Mouse (Mus musculus) forebrain, embryonic 11.5 days (tissue): ENCODE data around the gene Rbpj. TPM values are rescaled to one million over a fixed set of nuclear protein-coding genes. Genes with fewer than 3 reads are reported as not detected.

Experiments used
- ATAC-seq: fragments of 200-750 bp; cut with Nextera tagmentation; replicated peaks from 2 replicates; pipeline ENCODE4 v1.8.0; 2017; ENCODE audit warnings: moderate TSS enrichment; ENCODE audit not compliant: low FRiP score
- DNase-seq: peaks from one replicate; pipeline ENCODE4 v3.0.0-alpha.2; 2017; ENCODE audit warnings: low spot score
- H3K27ac ChIP-seq: fragments of 300-500 bp; sonication (generic); 2 replicates; pipeline ENCODE4 v1.5.1; 2014; ENCODE audit warnings: low read depth, low read length
- H3K27me3 ChIP-seq: fragments of 300-500 bp; sonication (generic); 2 replicates; pipeline ENCODE4 v1.6.1; 2014; ENCODE audit warnings: mild to moderate bottlenecking, low read length, mixed read lengths; ENCODE audit not compliant: control insufficient read depth, insufficient read depth
- H3K36me3 ChIP-seq: fragments of 300-500 bp; sonication (generic); 2 replicates; pipeline ENCODE4 v1.6.1; 2014; ENCODE audit warnings: mild to moderate bottlenecking, low read length, moderate library complexity, mixed read lengths; ENCODE audit not compliant: control insufficient read depth, insufficient read depth
- H3K4me1 ChIP-seq: fragments of 300-500 bp; sonication (generic); replicated peaks from 2 replicates; pipeline ENCODE4 v1.6.1; 2014; ENCODE audit warnings: low read length, mixed read lengths; ENCODE audit not compliant: control insufficient read depth, insufficient read depth
- H3K4me2 ChIP-seq: fragments of 300-500 bp; sonication (generic); 2 replicates; pipeline ENCODE4 v1.6.1; 2014; ENCODE audit warnings: low read depth, mild to moderate bottlenecking, low read length, moderate library complexity, mixed read lengths; ENCODE audit not compliant: severe bottlenecking
- H3K4me3 ChIP-seq: fragments of 300-500 bp; sonication (generic); 2 replicates; pipeline ENCODE4 v1.5.1; 2014; ENCODE audit warnings: low read depth, low read length
- H3K9ac ChIP-seq: fragments of 300-500 bp; sonication (generic); 2 replicates; pipeline ENCODE4 v1.6.1; 2014; ENCODE audit warnings: low read length
- H3K9me3 ChIP-seq: fragments of 300-500 bp; sonication (generic); 2 replicates; pipeline ENCODE4 v1.6.1; 2016; ENCODE audit warnings: low read length, mixed read lengths; ENCODE audit not compliant: control insufficient read depth
- WGBS: fragments of 180-500 bp; shearing (Covaris S2); extraction: QIAGEN DNeasy Blood & Tissue Kit; methylation state at CpG from one replicate; pipeline ENCODE4 v1.1.7; 2014; 5-methylcytosine and 5-hydroxymethylcytosine counted together
- polyA plus RNA-seq: library from polyadenylated mRNA; unstranded; fragments of >200 nt; fragmentation: Nextera tagmentation; extraction: Ambion mirVana; gene quantifications from 2 replicates; pipeline ENCODE4 v1.2.1, GENCODE M21; 2014

Rbpj gene
- polyA plus RNA-seq, 1 experiment from 2014 or later: 61.5 TPM

DNA sequence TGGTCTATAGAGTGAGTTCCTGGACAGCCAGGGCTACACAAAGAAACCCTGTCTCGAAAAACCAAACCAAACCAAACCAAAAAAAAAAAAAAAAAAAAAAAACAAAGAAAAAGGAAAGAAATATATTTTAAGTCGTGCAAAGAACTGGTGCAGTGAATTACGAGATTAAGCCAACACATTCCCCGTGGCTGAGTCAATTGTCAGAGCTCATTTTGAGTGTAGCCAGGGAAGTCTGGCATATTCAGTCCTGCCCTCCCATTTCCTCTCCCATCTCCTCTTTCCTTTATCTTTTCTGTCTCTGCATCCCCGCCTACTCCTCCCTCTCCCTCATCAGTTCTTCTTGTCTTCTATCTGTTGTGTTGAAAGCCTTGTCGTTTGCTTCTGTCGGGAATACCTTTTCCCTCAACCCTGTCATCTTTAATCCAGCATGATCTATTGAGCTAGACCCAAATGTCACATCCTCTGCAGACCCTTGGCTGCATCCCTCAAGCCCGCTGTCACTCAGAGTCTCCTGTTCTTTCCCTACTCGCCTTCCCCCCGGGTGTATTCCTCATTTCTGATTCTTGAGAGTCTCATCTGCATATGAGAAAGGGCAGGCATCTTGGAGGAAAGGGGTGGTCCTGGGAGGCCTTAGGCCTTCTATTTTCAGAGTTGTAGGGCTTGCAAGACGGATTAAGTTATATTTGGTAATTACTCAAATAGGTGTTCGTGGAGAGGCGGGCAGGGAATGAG, 212.2 kb downstream of the Rbpj start:
- no peaks in the 10 kb centered on the region for H3K27me3 ChIP-seq
- H3K27ac ChIP-seq: no peak overlapping the region
- no peaks in the 10 kb centered on the region for H3K4me1 ChIP-seq
- H3K9me3 ChIP-seq: no peaks in the 10 kb centered on the region
- DNase-seq (no peak), ATAC-seq (no peak)
- no peak overlapping the region for H3K4me3 ChIP-seq
- no peak overlapping the region for H3K4me2 ChIP-seq
- H3K36me3 ChIP-seq: no peaks in the 10 kb centered on the region
- WGBS: 55% methylated on average over 13 of the region's 13 CpGs
- no peak overlapping the region for H3K9ac ChIP-seq

DNA sequence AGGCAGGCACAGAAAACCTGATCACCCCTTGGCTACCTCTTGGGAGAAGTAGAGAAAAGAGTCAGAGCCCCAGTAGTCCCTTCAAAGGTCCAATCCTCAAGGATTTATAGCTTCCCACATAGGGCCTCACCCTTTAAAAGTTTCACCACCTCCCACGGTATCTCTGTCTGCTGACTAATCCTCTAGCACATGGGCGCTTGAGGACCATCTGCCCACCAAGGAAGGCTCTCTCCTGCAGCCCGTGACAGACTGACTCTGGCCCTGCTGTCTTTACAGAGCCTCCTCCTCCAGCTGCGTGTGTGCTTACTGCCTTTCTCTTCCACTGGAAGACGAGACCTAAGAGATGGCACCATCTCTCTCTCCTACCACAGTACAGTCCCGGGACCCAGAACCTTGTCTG, 213.7 kb downstream of the Rbpj start:
- WGBS: 83% methylated on average over 6 of the region's 6 CpGs
- no peak overlapping the region for H3K4me2 ChIP-seq
- no peak overlapping the region for H3K27ac ChIP-seq
- DNase-seq (no peak), ATAC-seq (no peak)
- H3K9ac ChIP-seq: no peak overlapping the region
- H3K36me3 ChIP-seq: no peaks in the 10 kb centered on the region
- H3K4me1 ChIP-seq: no peaks in the 10 kb centered on the region
- no peaks in the 10 kb centered on the region for H3K27me3 ChIP-seq
- no peak overlapping the region for H3K4me3 ChIP-seq
- no peaks in the 10 kb centered on the region for H3K9me3 ChIP-seq

DNA sequence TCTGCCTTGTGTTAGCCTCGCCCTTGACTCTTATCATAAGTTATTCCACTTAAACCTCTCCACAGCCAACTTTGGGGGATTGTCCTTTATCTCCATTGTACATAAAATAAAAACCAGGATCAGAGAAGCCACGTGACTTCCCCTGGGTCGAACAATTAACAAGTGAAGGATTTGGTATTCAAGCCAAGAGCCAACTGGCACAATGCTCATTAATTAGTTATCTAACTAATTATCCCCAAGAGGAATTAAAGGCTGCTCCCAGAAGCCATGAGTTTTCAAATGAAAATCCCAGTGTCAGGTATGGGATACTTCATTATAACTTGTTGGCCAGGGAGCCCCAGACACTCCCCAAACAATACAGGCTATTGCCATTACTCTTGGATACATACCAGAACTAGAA, 218.0 kb downstream of the Rbpj start:
- 61% methylated on average over 3 of the region's 3 CpGs for WGBS
- no peaks in the 10 kb centered on the region for H3K9me3 ChIP-seq
- H3K4me3 ChIP-seq: no peak overlapping the region
- no peak for ATAC-seq
- no peak overlapping the region for H3K27ac ChIP-seq
- DNase-seq: no peak
- H3K4me2 ChIP-seq: no peak overlapping the region
- no peaks in the 10 kb centered on the region for H3K36me3 ChIP-seq
- no peak overlapping the region for H3K9ac ChIP-seq
- no peaks in the 10 kb centered on the region for H3K4me1 ChIP-seq
- no peaks in the 10 kb centered on the region for H3K27me3 ChIP-seq

DNA sequence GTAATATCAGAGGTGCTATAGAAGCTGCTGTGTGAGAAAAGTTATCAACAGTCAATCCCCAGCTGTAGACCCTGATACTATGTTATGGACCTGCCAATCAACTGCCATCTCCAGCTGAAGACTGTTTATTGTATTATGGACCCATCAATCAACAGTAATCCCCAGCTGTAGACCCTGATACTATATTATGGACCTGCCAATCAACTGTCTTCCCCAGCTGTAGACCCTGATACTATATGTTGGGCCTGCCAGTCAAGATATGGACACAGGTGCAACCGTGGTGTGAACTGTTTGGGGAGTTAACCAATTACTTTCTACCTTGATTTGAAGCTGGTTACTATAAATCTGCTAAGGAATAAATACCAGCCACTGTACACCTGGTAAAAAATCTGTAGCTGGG, 218.5 kb downstream of the Rbpj start:
- no peak for DNase-seq
- no peaks in the 10 kb centered on the region for H3K4me1 ChIP-seq
- H3K4me2 ChIP-seq: no peak overlapping the region
- H3K27me3 ChIP-seq: no peaks in the 10 kb centered on the region
- no peak overlapping the region for H3K27ac ChIP-seq
- no peak overlapping the region for H3K9ac ChIP-seq
- H3K36me3 ChIP-seq: no peaks in the 10 kb centered on the region
- H3K4me3 ChIP-seq: no peak overlapping the region
- H3K9me3 ChIP-seq: no peaks in the 10 kb centered on the region
- 82% methylated on average over 1 of the region's 1 CpGs for WGBS
- no peak for ATAC-seq

DNA sequence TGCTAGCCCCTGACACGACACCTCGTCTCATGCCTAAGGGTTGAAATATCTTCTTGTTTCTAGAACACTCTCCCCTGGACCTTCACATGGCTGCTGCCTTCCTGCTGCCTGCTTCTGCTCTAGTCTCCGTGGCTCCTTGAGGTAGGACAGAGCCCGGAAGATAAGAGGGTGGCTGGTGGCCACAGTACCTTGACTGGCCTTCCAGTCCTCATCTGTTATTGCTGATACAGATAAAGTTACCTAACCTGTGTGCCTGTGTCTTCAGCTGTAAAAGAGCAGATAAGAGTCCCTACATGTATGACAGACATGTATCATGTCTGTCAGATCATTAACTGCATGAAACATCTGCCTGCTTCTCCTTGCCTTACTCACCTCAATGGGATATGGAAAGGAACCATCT, 219.7 kb downstream of the Rbpj start:
- WGBS: 95% methylated on average over 4 of the region's 4 CpGs
- H3K9ac ChIP-seq: no peak overlapping the region

DNA sequence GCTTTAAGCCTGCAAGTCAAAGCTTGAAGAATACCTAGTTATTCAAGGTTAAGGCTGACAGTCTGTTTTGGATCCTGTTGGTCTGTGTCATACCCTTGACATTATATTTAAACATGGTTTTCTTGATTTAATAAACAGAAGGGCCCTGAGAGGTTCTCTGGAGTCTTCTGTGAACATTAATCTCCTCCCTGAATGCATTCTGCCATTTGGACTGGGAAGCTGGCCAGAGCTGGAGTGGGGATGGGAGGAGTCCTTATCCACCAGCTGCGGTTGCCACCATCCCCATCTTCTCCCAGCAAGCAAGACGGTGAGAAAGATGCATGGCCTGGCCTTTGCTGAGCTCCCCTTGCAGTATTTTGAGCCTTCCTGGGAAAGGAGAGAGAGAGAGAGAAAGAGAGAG, 220.4 kb downstream of the Rbpj start:
- H3K9me3 ChIP-seq: no peaks in the 10 kb centered on the region
- H3K27me3 ChIP-seq: no peaks in the 10 kb centered on the region
- DNase-seq (no peak), ATAC-seq (no peak)
- H3K4me3 ChIP-seq: no peak overlapping the region
- H3K36me3 ChIP-seq: no peaks in the 10 kb centered on the region
- 95% methylated on average over 2 of the region's 2 CpGs for WGBS
- H3K4me2 ChIP-seq: no peak overlapping the region
- no peaks in the 10 kb centered on the region for H3K4me1 ChIP-seq
- no peak overlapping the region for H3K27ac ChIP-seq
- H3K9ac ChIP-seq: no peak overlapping the region

More for the DNA sequence above, 219.7 kb downstream of the Rbpj start:
- Histone ChIP-seq H3K4me2 (no peak overlapping the region), H3K27ac (no peak overlapping the region), H3K4me1 (no peaks in the 10 kb centered on the region), H3K36me3 (no peaks in the 10 kb centered on the region), H3K4me3 (no peak overlapping the region), H3K9me3 (no peaks in the 10 kb centered on the region), H3K27me3 (no peaks in the 10 kb centered on the region)
- ATAC-seq: no peak
- DNase-seq: no peak

DNA sequence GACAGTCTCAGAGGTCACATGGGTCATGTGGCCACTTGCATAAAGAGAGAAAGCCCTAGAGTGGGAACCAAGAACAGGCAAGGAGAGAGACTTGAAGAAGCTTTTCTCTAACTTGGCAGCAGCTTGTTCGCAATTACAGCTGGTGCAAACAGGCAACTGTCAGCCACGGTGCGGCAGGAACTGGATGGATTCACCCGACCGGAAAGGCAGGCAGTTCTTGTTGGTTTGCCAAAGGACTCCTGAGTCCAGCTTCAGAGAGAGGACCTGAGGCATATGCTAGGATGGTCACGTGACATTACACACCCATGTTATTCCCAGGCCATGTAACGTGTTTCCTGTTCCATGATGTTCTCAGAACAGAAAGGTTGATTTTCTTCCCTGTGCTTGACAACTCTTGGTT, 222.4 kb downstream of the Rbpj start:
- no peak overlapping the region for H3K4me2 ChIP-seq
- DNase-seq: no peak
- no peaks in the 10 kb centered on the region for H3K36me3 ChIP-seq
- H3K9me3 ChIP-seq: no peaks in the 10 kb centered on the region
- no peak overlapping the region for H3K4me3 ChIP-seq
- H3K27ac ChIP-seq: no peak overlapping the region
- ATAC-seq: no peak
- H3K9ac ChIP-seq: no peak overlapping the region
- H3K27me3 ChIP-seq: no peaks in the 10 kb centered on the region
- H3K4me1 ChIP-seq: no peaks in the 10 kb centered on the region
- whole genome bisulfite sequencing: 83% methylated on average over 7 of the region's 7 CpGs

DNA sequence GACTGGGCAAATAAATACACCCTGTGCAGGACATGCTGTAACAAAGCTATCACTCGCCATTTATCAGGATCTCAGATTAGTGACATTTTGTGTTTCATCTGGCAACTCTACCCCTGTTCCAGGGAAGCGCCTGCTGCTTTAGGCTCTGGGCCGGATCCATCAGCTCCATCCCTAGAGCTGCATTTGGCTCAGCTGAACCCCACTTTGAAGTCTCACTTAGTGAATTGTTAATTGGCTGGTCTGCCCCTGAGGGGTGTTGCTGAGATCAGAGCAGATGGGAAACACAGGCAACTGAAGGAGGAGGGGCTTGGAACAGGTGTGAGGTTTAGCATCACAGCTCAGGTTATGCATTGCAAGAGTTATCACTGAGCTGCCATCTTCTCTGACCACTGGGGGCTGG, 225.6 kb downstream of the Rbpj start:
- no peak overlapping the region for H3K4me2 ChIP-seq
- H3K4me1 ChIP-seq: no peaks in the 10 kb centered on the region
- WGBS: 85% methylated on average over 3 of the region's 3 CpGs
- H3K27ac ChIP-seq: no peak overlapping the region
- H3K36me3 ChIP-seq: no peaks in the 10 kb centered on the region
- DNase-seq (no peak), ATAC-seq (no peak)
- H3K9ac ChIP-seq: no peak overlapping the region
- H3K27me3 ChIP-seq: no peaks in the 10 kb centered on the region
- no peak overlapping the region for H3K4me3 ChIP-seq
- no peaks in the 10 kb centered on the region for H3K9me3 ChIP-seq

DNA sequence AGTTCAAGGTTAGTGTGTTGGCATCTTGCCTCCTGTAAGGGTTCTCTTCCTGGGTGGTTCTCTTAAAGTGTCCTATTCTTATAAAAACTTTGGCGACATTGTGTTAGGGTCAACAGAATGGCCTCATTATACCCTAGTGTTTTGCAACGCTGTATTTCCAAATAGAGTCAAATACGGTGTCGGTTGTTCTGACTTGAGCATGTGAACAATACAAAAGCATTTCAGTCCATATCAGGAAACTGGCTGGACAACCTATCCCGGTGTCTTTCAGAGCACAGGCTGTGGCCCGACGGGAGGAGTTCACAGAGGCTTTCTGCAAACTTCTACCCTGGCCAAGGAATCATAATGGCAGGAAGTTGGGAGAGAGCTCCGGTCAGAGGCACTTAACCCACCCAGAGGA, 226.1 kb downstream of the Rbpj start:
- no peak for ATAC-seq
- WGBS: 92% methylated on average over 8 of the region's 8 CpGs
- H3K27me3 ChIP-seq: no peaks in the 10 kb centered on the region
- no peak overlapping the region for H3K9ac ChIP-seq
- no peaks in the 10 kb centered on the region for H3K9me3 ChIP-seq
- no peaks in the 10 kb centered on the region for H3K36me3 ChIP-seq
- DNase-seq: no peak
- no peaks in the 10 kb centered on the region for H3K4me1 ChIP-seq
- no peak overlapping the region for H3K27ac ChIP-seq
- H3K4me2 ChIP-seq: no peak overlapping the region
- no peak overlapping the region for H3K4me3 ChIP-seq
